Mouse (Mus musculus) liver, embryonic 14.5 days (tissue): Measurements from ENCODE around the gene Gipc1. TPM values are rescaled to one million over a fixed set of nuclear protein-coding genes. Genes with fewer than 3 reads are reported as not detected.

Experiments used
- ATAC-seq: fragments of 200-750 bp; cut with Nextera tagmentation; 2 replicates; pipeline ENCODE4 v1.8.0; 2017; ENCODE audit warnings: moderate number of reproducible peaks, mild to moderate bottlenecking, moderate library complexity; ENCODE audit not compliant: insufficient read depth
- DNase-seq, 3 experiments: peaks; one replicate each; pipeline ENCODE4 v3.0.0-alpha.2; 2012 to 2013; ENCODE audit warnings: low read depth in 3 of 3, low spot score in 3 of 3
- H3K27ac ChIP-seq: fragments of 300-500 bp; sonication (generic); 2 replicates; pipeline ENCODE4 v1.5.1; 2014; ENCODE audit warnings: moderate library complexity, mild to moderate bottlenecking, control low read depth, inconsistent platforms
- H3K27me3 ChIP-seq: fragments of 300-500 bp; sonication (generic); 2 replicates; pipeline ENCODE4 v1.6.1; 2014; ENCODE audit warnings: mild to moderate bottlenecking, low read length, moderate library complexity; ENCODE audit not compliant: control insufficient read depth, insufficient read depth
- H3K36me3 ChIP-seq: fragments of 300-500 bp; sonication (generic); replicated peaks from 2 replicates; pipeline ENCODE4 v1.6.1; 2014; ENCODE audit warnings: low read depth; ENCODE audit not compliant: control insufficient read depth, insufficient read depth
- H3K4me1 ChIP-seq, 2 experiments: fragments of 200-500 bp in 1 of 2; fragments of 300-500 bp in 1 of 2; sonication (generic) in 1 of 2; replicated peaks; 2 replicates each; pipeline ENCODE4 v1.6.1; 2012 to 2014; ENCODE audit warnings: antibody characterized with exemption in 1 of 2, inconsistent platforms in 1 of 2, low read length in 1 of 2; ENCODE audit not compliant: control insufficient read depth in 2 of 2, insufficient read depth in 2 of 2
- H3K4me2 ChIP-seq: fragments of 300-500 bp; sonication (generic); 2 replicates; pipeline ENCODE4 v1.6.1; 2014; ENCODE audit warnings: low read depth, mild to moderate bottlenecking, control low read depth, moderate library complexity
- H3K4me3 ChIP-seq, 2 experiments: fragments of 200-500 bp in 1 of 2; fragments of 300-500 bp in 1 of 2; sonication (generic) in 1 of 2; 2 replicates each; pipeline ENCODE4 v1.5.1; 2012 to 2014; ENCODE audit warnings: low read depth in 2 of 2, low read length in 2 of 2, mild to moderate bottlenecking in 2 of 2, control low read depth in 1 of 2, inconsistent platforms in 1 of 2, moderate library complexity in 1 of 2; ENCODE audit not compliant: insufficient read depth in 1 of 2
- H3K9ac ChIP-seq: fragments of 300-500 bp; sonication (generic); replicated peaks from 2 replicates; pipeline ENCODE4 v1.6.1; 2014; ENCODE audit warnings: mild to moderate bottlenecking, control low read depth, moderate library complexity
- H3K9me3 ChIP-seq: fragments of 300-500 bp; sonication (generic); 2 replicates; pipeline ENCODE4 v1.6.1; 2016; ENCODE audit warnings: low read length, mixed read lengths; ENCODE audit not compliant: control insufficient read depth
- CTCF ChIP-seq: IDR thresholded peaks from 2 replicates; pipeline ENCODE4 v1.5.1; 2016; ENCODE audit warnings: antibody characterized with exemption, low read depth, control low read depth
- EP300 ChIP-seq: IDR thresholded peaks from 2 replicates; pipeline ENCODE4 v1.6.1; 2016; ENCODE audit warnings: antibody characterized with exemption, low read depth
- WGBS: fragments of 180-500 bp; shearing (Covaris S2); extraction: QIAGEN DNeasy Blood & Tissue Kit; methylation state at CpG from one replicate; pipeline ENCODE4 v1.1.7; 2014; ENCODE audit not compliant: insufficient replicate concordance; 5-methylcytosine and 5-hydroxymethylcytosine counted together
- polyA plus RNA-seq, 2 experiments: library from polyadenylated mRNA; depleted of rRNA in 1 of 2; stranded (reverse) in 1 of 2; unstranded in 1 of 2; fragments of >200 nt; fragmentation: Nextera tagmentation in 1 of 2; extraction: Ambion mirVana in 1 of 2; gene quantifications; 2 replicates each; pipeline versions ENCODE4 v1.2.1 to v1.2.3; 2012 to 2014

The Gipc1 gene
- polyA plus RNA-seq, 2 experiments, result 27.2 to 32.5 TPM

- ATAC-seq (no peak), DNase-seq (no peak)
- no peaks in the 10 kb centered on the region for H3K36me3 ChIP-seq
- WGBS, result 62% methylated on average over 10 of the region's 10 CpGs
- no peak overlapping the region for H3K27ac ChIP-seq
- no peak overlapping the region for H3K4me2 ChIP-seq
- no peaks in the 10 kb centered on the region; a peak in 2 of 4 replicates for H3K4me1 ChIP-seq
- H3K27me3 ChIP-seq, result no peaks in the 10 kb centered on the region; the same call in 1 of the 2 replicates
- H3K9me3 ChIP-seq, result no peaks in the 10 kb centered on the region
- no peak overlapping the region for H3K9ac ChIP-seq
- H3K4me3 ChIP-seq, result no peak overlapping the region
- TF ChIP-seq EP300 (no peak), CTCF (no peak)
These were observed 15.0 kb downstream of the Gipc1 start for GRCm38 (mm10) chr8:83667526-83667925.

GRCm38 (mm10) chr8:83668010-83668916, 15.8 kb downstream of the Gipc1 start:
- Histone ChIP-seq H3K4me2 (peak overlapping the region; percentile 55), H3K9ac (no peak overlapping the region), H3K4me3 (peak overlapping the region in 1 of 2 experiments; percentile 31; a peak in 1 of 4 replicates), H3K27ac (no peak overlapping the region), H3K27me3 (no peaks in the 10 kb centered on the region; the same call in 1 of the 2 replicates), H3K4me1 (no peaks in the 10 kb centered on the region; a peak in 1 of 4 replicates), H3K9me3 (no peaks in the 10 kb centered on the region), H3K36me3 (no peaks in the 10 kb centered on the region; the same call in 1 of the 2 replicates)
- 42% methylated on average over 80 of the region's 80 CpGs for WGBS
- ATAC-seq, result no peak; the same call in 1 of the 2 replicates
- TF ChIP-seq CTCF (peak; percentile 81), EP300 (no peak)
- no peak for DNase-seq

GRCm38 (mm10) chr8:83669013-83669412, 16.5 kb downstream of the Gipc1 start:
- Histone ChIP-seq H3K9ac (no peak overlapping the region), H3K36me3 (no peaks in the 10 kb centered on the region; the same call in 1 of the 2 replicates), H3K4me3 (no peak overlapping the region), H3K4me1 (no peaks in the 10 kb centered on the region; a peak in 1 of 4 replicates), H3K27me3 (no peaks in the 10 kb centered on the region; the same call in 1 of the 2 replicates), H3K9me3 (no peaks in the 10 kb centered on the region), H3K27ac (no peak overlapping the region), H3K4me2 (peak overlapping the region; percentile 55)
- ATAC-seq (peak; percentile 18; the same call in 1 of the 2 replicates), DNase-seq (no peak)
- no peak for TF ChIP-seq CTCF
- no peak for TF ChIP-seq EP300
- WGBS, result 77% methylated on average over 16 of the region's 16 CpGs

GRCm38 (mm10) chr8:83672936-83673335, 20.5 kb downstream of the Gipc1 start:
- no peak overlapping the region for H3K9ac ChIP-seq
- WGBS, result 70% methylated on average over 5 of the region's 5 CpGs
- no peaks in the 10 kb centered on the region for H3K9me3 ChIP-seq
- TF ChIP-seq EP300 (no peak), CTCF (no peak)
- H3K4me3 ChIP-seq, result no peak overlapping the region
- H3K4me2 ChIP-seq, result no peak overlapping the region
- DNase-seq (no peak), ATAC-seq (no peak)
- no peak overlapping the region for H3K27ac ChIP-seq
- no peaks in the 10 kb centered on the region; the same call in 1 of the 2 replicates for H3K27me3 ChIP-seq
- H3K4me1 ChIP-seq, result no peaks in the 10 kb centered on the region; a peak in 1 of 4 replicates
- no peaks in the 10 kb centered on the region; the same call in 1 of the 2 replicates for H3K36me3 ChIP-seq

- Histone ChIP-seq H3K4me2 (no peak overlapping the region), H3K9ac (no peak overlapping the region), H3K36me3 (no peaks in the 10 kb centered on the region; the same call in 1 of the 2 replicates), H3K4me1 (no peaks in the 10 kb centered on the region), H3K4me3 (no peak overlapping the region), H3K27ac (no peak overlapping the region), H3K9me3 (no peaks in the 10 kb centered on the region), H3K27me3 (no peaks in the 10 kb centered on the region)
- DNase-seq (no peak), ATAC-seq (no peak)
- 80% methylated on average over 5 of the region's 5 CpGs for WGBS
- TF ChIP-seq CTCF, result no peak
- no peak for TF ChIP-seq EP300
These were observed 22.0 kb downstream of the Gipc1 start for GRCm38 (mm10) chr8:83674497-83674896.
